Mouse (Mus musculus) neural tube, embryonic 13.5 days (tissue): Measurements from ENCODE around the gene Hist2h2ab. TPM values are rescaled to one million over a fixed set of nuclear protein-coding genes. Genes with fewer than 3 reads are reported as not detected.
A peak's percentile ranks its signal among the peaks of the same experiment; 100 is the strongest.
"Not testable (repeated sequence)": the region's sequence is repeated elsewhere in the genome, so short reads cannot be mapped to it uniquely, and the experiment has no call there.

Experiments used
- ATAC-seq: fragments of 200-750 bp; cut with Nextera tagmentation; 2 replicates; pipeline ENCODE4 v1.8.0; 2017; ENCODE audit warnings: low read depth, mild to moderate bottlenecking, moderate TSS enrichment, moderate library complexity
- H3K27ac ChIP-seq: fragments of 300-500 bp; sonication (generic); replicated peaks from 2 replicates; pipeline ENCODE4 v1.5.1; 2015; ENCODE audit warnings: moderate library complexity, mild to moderate bottlenecking, inconsistent platforms
- H3K27me3 ChIP-seq: fragments of 300-500 bp; sonication (generic); 2 replicates; pipeline ENCODE4 v1.6.1; 2015; ENCODE audit warnings: mild to moderate bottlenecking, inconsistent platforms
- H3K36me3 ChIP-seq: fragments of 300-500 bp; sonication (generic); 2 replicates; pipeline ENCODE4 v1.6.1; 2015; ENCODE audit warnings: mild to moderate bottlenecking, inconsistent platforms
- H3K4me1 ChIP-seq: fragments of 300-500 bp; sonication (generic); replicated peaks from 2 replicates; pipeline ENCODE4 v1.6.1; 2015; ENCODE audit warnings: inconsistent platforms
- H3K4me2 ChIP-seq: fragments of 300-500 bp; sonication (generic); 2 replicates; pipeline ENCODE4 v1.6.1; 2015; ENCODE audit warnings: inconsistent platforms, mild to moderate bottlenecking, moderate library complexity
- H3K4me3 ChIP-seq: fragments of 300-500 bp; sonication (generic); 2 replicates; pipeline ENCODE4 v1.5.1; 2015; ENCODE audit warnings: mild to moderate bottlenecking, inconsistent platforms
- H3K9ac ChIP-seq: fragments of 300-500 bp; sonication (generic); 2 replicates; pipeline ENCODE4 v1.6.1; 2015; ENCODE audit warnings: moderate library complexity, mild to moderate bottlenecking, inconsistent platforms
- H3K9me3 ChIP-seq: fragments of 300-500 bp; sonication (generic); 2 replicates; pipeline ENCODE4 v1.6.1; 2016; ENCODE audit warnings: inconsistent platforms
- WGBS: fragments of 180-500 bp; shearing (Covaris S2); methylation state at CpG from one replicate; pipeline ENCODE4 v1.1.7; 2015; 5-methylcytosine and 5-hydroxymethylcytosine counted together
- polyA plus RNA-seq: library from polyadenylated mRNA; unstranded; fragments of >200 nt; fragmentation: Nextera tagmentation; extraction: Ambion mirVana; gene quantifications from 2 replicates; pipeline ENCODE4 v1.2.1, GENCODE M21; 2015

The Hist2h2ab gene
- polyA plus RNA-seq, 1 experiment from 2014 or later = 0.52 TPM

DNA sequence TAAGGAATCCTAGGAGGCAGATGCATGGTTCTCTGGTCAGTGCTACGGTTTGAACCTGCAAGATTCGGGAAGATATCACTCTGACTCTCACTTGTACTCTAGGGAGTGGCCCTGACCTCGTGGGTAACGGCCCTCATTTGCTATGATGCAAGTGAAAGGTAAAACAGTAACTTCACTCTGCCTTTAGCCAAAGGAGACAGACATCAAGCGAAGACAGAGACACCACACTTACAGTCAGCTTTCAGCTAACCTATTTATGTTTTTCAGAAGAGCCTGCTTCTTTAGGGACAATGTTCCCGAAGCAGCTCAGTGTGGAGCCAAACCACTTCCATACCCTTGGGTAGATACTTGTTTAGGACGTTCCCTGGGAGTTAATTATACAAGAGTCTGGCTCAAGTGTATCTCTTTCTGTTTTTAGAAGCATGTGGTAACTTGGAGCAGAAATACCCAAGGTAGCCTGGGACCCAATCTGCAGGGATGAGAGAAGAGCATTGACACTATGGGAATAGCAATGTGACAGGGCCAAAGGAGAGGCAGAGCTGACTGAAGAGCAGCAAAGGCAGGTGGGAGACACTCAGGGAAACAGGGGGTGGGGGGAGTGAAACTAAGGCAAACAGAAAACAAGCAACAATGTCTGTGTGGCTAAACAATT is 24.4 kb downstream of the Hist2h2ab start:
- H3K4me2 ChIP-seq = peak overlapping the region; percentile 64
- peak overlapping the region; percentile 83 for H3K9ac ChIP-seq
- ATAC-seq = no peak
- WGBS = 83% methylated on average over 7 of the region's 7 CpGs
- H3K36me3 ChIP-seq = no peaks in the 10 kb centered on the region
- H3K27me3 ChIP-seq = no peaks in the 10 kb centered on the region
- peak overlapping the region; percentile 49; the same call in 1 of the 2 replicates for H3K4me3 ChIP-seq
- H3K27ac ChIP-seq = peak overlapping the region; percentile 98
- peaks cover 39% of the 10 kb centered on the region for H3K4me1 ChIP-seq
- no peaks in the 10 kb centered on the region for H3K9me3 ChIP-seq

DNA sequence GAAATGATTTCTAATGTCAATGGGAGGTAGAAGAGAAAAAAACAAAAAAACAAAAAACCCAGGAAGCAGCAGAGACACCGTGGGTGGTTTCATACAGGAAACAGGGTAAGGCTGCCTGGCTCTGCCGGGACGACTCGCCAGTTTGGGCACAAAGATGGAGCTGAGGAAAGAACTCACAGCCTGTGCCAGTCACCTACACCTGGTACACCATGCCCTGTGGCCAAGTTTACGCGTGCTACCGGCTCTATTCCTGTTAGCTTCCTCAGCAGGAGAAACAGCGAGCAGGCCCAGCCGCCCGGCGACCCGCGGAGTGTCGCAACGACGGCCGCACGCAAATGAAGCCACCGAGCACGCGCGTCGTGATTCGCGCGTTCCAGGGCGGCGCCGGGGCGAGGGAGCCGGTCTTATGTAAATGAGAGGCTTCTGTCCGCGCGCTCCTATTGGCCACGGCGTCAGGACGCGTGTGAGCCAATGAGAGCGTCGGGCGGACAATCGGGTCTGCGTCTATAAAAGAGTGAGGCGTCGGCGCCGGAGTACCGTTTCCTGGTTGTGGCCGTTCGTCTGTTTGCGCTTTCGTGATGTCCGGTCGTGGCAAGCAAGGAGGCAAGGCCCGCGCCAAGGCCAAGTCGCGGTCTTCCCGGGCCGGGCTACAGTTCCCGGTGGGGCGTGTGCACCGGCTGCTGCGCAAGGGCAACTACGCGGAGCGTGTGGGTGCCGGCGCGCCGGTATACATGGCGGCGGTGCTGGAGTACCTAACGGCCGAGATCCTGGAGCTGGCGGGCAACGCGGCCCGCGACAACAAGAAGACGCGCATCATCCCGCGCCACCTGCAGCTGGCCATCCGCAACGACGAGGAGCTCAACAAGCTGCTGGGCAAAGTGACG is 25.6 kb downstream of the Hist2h2ab start, which contains the start of gene Hist2h2aa1:
TSS of gene Hist2h2aa1 (plus strand) at position 495 of the 884 bp plus-strand sequence.
- H3K9me3 ChIP-seq, H3K27me3 ChIP-seq, H3K36me3 ChIP-seq: not testable (repeated sequence)
- Histone ChIP-seq H3K27ac (peak within 1 kb of the TSS; percentile 98), H3K9ac (peak within 1 kb of the TSS; percentile 83), H3K4me3 (peak within 1 kb of the TSS; percentile 49), H3K4me2 (peak within 1 kb of the TSS; percentile 64), H3K4me1 (peaks cover 40% of the 10 kb centered on the region)
- peak; percentile 89 for ATAC-seq
- WGBS = 0% methylated on average over 40 of the region's 88 CpGs

DNA sequence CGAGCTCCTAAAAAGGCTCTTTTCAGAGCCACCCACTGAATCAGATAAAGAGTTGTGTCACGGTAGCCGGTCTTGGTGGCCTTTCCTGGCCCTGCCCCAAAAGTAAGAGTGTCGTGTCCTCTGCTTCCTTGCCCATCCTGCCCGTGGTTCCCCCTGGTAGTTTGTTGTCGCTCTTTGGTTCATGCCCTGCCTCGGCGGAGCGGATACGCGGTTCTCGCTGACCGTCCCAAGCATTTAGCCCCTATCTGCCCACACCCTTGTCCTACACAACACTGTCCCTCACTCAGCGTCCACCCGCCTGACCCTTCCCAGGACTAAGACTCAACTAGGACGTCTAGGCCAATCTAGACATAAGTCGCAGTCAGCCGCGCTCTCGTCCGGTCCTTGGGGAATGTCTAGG is 26.4 kb downstream of the Hist2h2ab start:
- not testable (repeated sequence) for H3K9me3 ChIP-seq, H3K36me3 ChIP-seq, ATAC-seq, H3K27me3 ChIP-seq
- peak overlapping the region; percentile 36 for H3K4me3 ChIP-seq
- peak overlapping the region; percentile 81; the same call in 1 of the 2 replicates for H3K27ac ChIP-seq
- peak overlapping the region; percentile 49 for H3K4me2 ChIP-seq
- H3K9ac ChIP-seq = 0 out of 2 replicates have a peak overlapping the region, but pooled peaks have one; percentile 62
- WGBS = 0% methylated on average over 10 of the region's 21 CpGs
- peaks cover 35% of the 10 kb centered on the region for H3K4me1 ChIP-seq

DNA sequence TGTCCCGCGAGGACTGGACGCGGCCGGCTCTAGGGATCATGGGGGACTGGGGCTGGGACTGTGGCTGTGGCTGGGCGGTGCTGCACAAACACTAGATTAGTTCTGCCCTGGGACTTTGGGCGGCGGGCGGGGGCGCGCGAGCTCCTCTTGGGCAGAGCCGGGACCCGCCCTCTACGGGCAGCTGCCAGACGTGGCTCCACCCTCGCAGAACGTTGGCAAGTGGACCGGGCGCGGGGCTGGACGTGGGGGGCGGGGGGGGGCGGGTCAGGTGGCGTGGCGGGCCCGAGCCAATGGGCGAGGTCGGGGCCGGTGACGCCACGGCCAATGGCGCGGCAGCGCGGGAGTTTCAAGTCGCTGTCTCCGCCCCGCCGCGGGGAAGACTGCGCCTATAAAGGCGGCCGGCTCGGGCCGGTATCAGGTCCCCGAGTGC is 26.8 kb downstream of the Hist2h2ab start, which contains the start of gene Hist2h3c1:
TSS of gene Hist2h3c1 (plus strand) at position 259 of the 430 bp plus-strand sequence.
- not testable (repeated sequence) for H3K36me3 ChIP-seq, H3K27me3 ChIP-seq, H3K9me3 ChIP-seq
- Histone ChIP-seq H3K4me2 (peak within 1 kb of the TSS; percentile 51), H3K27ac (peak within 1 kb of the TSS; percentile 81; the same call in 1 of the 2 replicates), H3K4me1 (peaks cover 34% of the 10 kb centered on the region), H3K4me3 (peak within 1 kb of the TSS; percentile 36), H3K9ac (peak within 1 kb of the TSS; percentile 62)
- peak; percentile 91 for ATAC-seq
- 0% methylated on average over 9 of the region's 47 CpGs for WGBS

DNA sequence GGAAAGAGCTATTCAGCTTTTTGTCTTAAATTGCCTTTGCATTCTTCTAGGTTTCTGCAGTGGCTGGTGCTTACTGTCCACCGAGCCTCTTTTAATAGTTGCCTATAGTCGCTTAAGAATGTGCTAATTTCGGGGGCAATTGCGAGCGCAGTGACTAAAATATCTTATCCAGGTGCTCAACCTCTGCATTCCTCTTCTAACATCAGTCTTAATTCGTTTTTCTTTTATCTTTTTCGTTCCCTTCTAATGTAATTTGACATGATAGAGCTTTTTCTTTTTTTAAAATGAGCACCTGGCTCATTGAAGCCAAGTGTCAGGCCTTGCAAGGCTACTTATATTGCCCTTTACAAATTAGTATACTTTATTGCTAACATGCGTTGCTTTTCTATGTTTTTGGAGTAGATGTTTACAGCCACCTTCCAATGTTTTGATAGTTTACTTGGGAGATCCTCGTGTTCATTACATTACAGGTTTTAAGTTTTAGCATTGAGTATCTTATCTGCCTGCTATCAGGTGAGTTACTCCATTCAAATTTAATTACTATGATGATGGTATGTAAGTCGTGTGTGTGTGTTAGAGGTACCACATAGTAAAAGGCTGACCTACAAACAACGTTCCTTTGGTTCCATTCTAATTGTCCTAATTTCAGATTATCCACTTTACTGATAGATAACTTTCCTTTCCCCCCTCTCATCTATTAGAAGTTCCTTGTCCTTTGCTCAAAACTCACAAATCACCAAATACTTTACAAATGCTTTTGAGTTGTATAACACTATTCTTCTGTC is 27.9 kb downstream of the Hist2h2ab start:
- H3K27me3 ChIP-seq = no peaks in the 10 kb centered on the region
- H3K4me2 ChIP-seq = peak overlapping the region; percentile 51
- H3K4me3 ChIP-seq = peak overlapping the region; percentile 33
- no peaks in the 10 kb centered on the region for H3K36me3 ChIP-seq
- peak overlapping the region; percentile 58 for H3K9ac ChIP-seq
- no peaks in the 10 kb centered on the region for H3K9me3 ChIP-seq
- WGBS = 2% methylated on average over 11 of the region's 11 CpGs
- ATAC-seq = no peak
- peaks cover 34% of the 10 kb centered on the region for H3K4me1 ChIP-seq
- H3K27ac ChIP-seq = no peak overlapping the region

DNA sequence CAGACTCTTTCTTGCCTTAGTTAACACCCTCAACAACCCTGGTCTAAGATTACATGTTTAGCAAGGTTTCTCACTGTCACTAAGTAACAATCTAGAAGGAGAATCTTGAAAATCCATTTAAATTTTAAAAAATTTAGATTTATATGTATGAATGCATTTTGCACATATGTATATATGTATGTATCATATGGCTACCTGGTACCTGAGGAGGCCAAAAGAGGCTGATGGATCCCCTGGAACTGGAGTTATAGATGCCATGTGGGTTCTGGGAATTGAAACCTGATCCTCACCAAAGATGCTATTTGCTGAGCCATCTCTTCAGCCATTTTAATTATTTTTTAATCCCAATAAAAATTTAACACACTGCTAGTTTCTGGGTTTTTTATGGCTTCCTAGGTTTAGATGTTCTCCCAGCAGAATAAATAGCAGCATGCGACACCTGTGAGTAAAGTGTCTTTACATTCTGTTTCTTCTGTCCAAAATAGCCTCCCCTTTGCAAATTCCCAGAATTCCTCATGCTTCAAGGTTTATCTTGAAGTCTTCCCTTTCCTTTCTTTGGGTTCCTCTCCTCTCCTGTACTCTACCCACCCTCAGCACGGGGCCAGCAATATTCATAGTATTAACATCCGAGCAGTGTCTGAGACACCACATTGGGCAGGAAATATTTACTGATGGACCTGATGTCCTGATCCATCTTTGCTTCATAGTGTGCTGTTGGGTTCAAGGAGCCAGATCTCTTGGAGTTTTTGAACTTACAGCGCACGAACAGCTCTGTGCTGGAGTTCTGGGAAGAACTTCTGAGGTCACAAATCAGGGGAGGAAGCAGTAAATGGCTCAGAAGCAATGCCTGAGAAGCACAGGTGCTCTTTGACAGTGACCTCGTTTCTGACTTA is 28.7 kb downstream of the Hist2h2ab start:
- no peaks in the 10 kb centered on the region for H3K36me3 ChIP-seq
- H3K9me3 ChIP-seq = no peaks in the 10 kb centered on the region
- H3K9ac ChIP-seq = peak overlapping the region; percentile 58; the same call in 1 of the 2 replicates
- H3K27ac ChIP-seq = no peak overlapping the region
- 48% methylated on average over 6 of the region's 6 CpGs for WGBS
- H3K4me1 ChIP-seq = peaks cover 34% of the 10 kb centered on the region
- peak overlapping the region; percentile 51 for H3K4me2 ChIP-seq
- H3K4me3 ChIP-seq = peak overlapping the region; percentile 33; the same call in 1 of the 2 replicates
- ATAC-seq = no peak
- no peaks in the 10 kb centered on the region for H3K27me3 ChIP-seq

DNA sequence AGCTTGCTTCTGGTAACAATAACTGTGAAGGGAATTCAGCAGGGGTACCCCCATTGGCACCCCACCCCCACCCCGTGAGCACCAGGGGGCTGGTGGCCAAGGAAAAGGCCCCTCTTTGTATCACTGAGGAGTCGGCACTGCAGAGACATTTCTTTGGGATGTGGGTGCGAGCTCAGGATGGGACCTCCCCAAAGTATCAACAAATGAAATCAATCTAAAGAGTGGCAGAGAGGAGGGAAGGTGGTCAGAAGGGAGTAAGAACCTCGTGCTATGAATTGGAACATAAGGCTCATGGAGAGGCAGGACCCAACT is 29.3 kb downstream of the Hist2h2ab start:
- Histone ChIP-seq H3K4me3 (no peak overlapping the region), H3K4me1 (peaks cover 31% of the 10 kb centered on the region), H3K27ac (no peak overlapping the region), H3K27me3 (no peaks in the 10 kb centered on the region), H3K4me2 (peak overlapping the region; percentile 51), H3K36me3 (no peaks in the 10 kb centered on the region), H3K9me3 (no peaks in the 10 kb centered on the region), H3K9ac (no peak overlapping the region)
- ATAC-seq = no peak
- 53% methylated on average over 4 of the region's 4 CpGs for WGBS

DNA sequence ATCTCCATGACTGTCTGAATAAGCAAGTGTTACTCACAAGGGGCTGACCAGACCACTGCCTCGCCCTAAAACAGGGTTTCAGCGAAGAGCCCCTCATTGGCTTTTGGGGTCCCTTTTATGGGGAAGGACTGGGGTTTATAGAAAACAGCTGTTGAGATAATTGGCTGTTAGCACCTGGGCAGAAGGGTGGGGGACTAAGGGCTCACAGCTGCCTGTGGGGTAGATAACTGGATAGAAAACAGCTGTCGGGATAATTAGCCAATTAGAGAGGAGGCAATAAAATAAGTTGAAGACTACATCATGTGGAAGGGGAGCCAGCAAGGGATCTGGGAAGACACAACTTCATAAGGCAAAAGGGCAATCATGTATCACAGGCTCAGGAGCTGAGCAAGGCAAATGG is 31.2 kb downstream of the Hist2h2ab start:
- H3K27me3 ChIP-seq = no peaks in the 10 kb centered on the region
- H3K9ac ChIP-seq = no peak overlapping the region
- 54% methylated on average over 3 of the region's 3 CpGs for WGBS
- H3K4me2 ChIP-seq = no peak overlapping the region
- H3K4me3 ChIP-seq = no peak overlapping the region
- H3K27ac ChIP-seq = no peak overlapping the region
- H3K4me1 ChIP-seq = peaks cover 21% of the 10 kb centered on the region
- H3K36me3 ChIP-seq = no peaks in the 10 kb centered on the region
- no peaks in the 10 kb centered on the region for H3K9me3 ChIP-seq
- no peak for ATAC-seq

DNA sequence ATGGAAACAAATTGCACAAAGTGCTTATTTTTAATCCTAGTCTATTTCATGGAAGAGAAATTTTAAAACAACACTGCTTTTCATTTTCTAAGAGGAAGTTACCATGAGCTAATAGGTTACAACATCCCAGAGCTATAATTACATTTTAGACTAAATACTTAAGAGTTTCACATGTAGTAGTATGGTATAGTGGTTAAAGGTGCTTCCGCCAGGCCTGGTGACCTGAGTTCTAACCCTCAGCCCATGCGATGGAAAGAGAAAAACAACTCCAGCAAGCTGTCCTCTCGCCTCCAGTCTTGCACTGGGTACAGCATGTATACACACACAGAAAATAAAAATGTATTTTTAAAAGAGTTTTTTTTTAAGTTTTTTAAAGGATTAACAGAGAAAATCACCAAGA is 32.1 kb downstream of the Hist2h2ab start:
- no peak for ATAC-seq
- Histone ChIP-seq H3K27ac (no peak overlapping the region), H3K9me3 (no peaks in the 10 kb centered on the region), H3K27me3 (no peaks in the 10 kb centered on the region), H3K9ac (no peak overlapping the region), H3K4me3 (no peak overlapping the region), H3K4me1 (peaks cover 21% of the 10 kb centered on the region), H3K36me3 (no peaks in the 10 kb centered on the region), H3K4me2 (no peak overlapping the region)
- 94% methylated on average over 3 of the region's 3 CpGs for WGBS

DNA sequence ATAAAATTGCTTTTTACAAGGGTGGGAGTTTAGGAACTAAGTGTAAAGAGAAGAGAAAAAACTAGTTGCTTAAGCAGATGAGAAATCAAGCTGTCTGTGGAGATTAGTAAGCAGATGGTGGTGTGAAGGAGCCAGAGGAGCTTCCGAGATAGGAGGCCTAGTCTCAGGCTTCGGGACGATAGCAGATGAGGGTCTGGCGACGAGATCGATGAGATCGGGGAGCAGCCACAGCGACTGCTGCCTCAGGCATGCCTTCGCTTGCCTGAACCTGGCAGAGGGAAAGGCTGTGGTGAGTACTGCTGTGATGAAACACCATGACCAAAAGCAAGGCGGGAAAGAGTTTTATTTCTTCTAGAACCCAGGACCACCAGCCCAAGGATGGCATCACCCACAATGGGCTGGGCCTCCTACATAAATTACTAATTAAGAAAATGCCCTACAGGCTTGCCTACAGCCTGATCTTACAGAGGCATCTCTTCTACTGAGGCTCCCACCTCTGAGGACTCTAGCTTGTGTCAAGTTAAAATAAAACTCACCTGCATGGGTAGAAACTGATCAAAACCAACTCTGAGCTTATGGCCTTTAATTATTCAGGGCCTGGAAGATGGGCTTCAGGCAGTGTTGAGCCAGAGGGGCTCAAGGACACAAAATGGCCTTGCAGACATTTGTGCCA is 35.2 kb downstream of the Hist2h2ab start:
- no peak for ATAC-seq
- Histone ChIP-seq H3K9ac (0 out of 2 replicates have a peak overlapping the region, but pooled peaks have one; percentile 17), H3K36me3 (no peaks in the 10 kb centered on the region), H3K27ac (no peak overlapping the region), H3K4me3 (no peak overlapping the region), H3K9me3 (no peaks in the 10 kb centered on the region), H3K4me2 (no peak overlapping the region), H3K4me1 (no peaks in the 10 kb centered on the region), H3K27me3 (no peaks in the 10 kb centered on the region)
- WGBS = 46% methylated on average over 10 of the region's 10 CpGs
